Mouse (Mus musculus): ENCODE measurements around the gene Rab3gap2. TPM values are rescaled to one million over a fixed set of nuclear protein-coding genes. Genes with fewer than 3 reads are reported as not detected.

Gene Rab3gap2
- polyA plus RNA-seq, 1 experiment from 2014 or later = 26.1 TPM

DNA sequence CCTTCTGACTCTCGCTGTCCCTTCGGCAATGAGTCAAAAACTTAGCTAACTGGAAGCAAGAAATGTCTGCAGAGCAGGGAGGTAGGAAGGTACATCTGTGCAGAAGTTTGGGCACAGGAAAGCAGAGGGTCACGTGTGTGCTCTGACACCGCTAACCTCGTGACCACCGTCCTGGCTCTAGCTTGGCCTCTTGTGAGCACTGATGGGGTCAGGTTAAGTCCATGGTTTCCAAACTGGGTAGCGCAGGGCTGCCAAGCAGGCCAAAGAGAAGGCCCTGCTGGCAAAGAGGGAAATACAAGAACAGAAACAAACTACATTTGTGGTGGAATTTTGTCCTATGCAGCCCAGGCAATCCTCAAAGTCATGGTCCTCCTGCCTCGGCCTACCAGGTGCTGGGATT lies 94.6 kb downstream of the Rab3gap2 start:
- Histone ChIP-seq H3K4me2 (ENCODE audit: low read length) (no peak overlapping the region), H3K27ac (ENCODE audit: low read depth) (no peak overlapping the region), H3K9me3 (ENCODE audit: control insufficient read depth, low read length) (no peaks in the 10 kb centered on the region), H3K36me3 (ENCODE audit: control insufficient read depth, insufficient read depth, low read length) (peaks cover 60% of the 10 kb centered on the region), H3K27me3 (replicated peaks; ENCODE audit: control insufficient read depth, insufficient read depth, low read length) (no peaks in the 10 kb centered on the region), H3K4me1 (replicated peaks; ENCODE audit: control insufficient read depth, insufficient read depth, low read length) (no peaks in the 10 kb centered on the region), H3K4me3 (ENCODE audit: low read depth, low read length) (no peak overlapping the region), H3K9ac (ENCODE audit: low read length) (no peak overlapping the region)
- no peak for DNase-seq (ENCODE audit: low spot score)
- WGBS = 92% methylated on average over 8 of the region's 8 CpGs
- no peak for ATAC-seq (replicated peaks; ENCODE audit: low FRiP score, low TSS enrichment, low read depth)

DNA sequence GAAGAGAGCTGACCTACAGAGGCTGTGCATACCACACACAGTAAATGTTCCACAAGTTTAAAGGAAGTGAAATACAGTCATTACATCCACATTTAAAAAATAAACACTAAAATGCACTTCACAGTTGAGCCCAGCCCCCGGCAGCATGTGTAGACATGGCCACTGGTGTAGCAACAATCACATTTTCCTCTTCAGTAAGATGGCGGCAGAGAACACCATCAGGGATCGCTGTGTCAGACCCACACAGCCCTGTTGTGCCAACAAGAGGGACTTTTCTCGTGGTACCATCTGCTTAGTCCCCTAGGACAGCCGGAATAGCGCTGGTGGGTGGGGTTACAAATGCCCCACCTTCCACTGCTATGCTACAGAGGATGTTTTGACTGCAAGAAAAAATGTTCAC lies 98.9 kb downstream of the Rab3gap2 start:
- Histone ChIP-seq H3K4me3 (ENCODE audit: low read depth, low read length) (no peak overlapping the region), H3K36me3 (ENCODE audit: control insufficient read depth, insufficient read depth, low read length) (peaks cover 30% of the 10 kb centered on the region), H3K4me1 (replicated peaks; ENCODE audit: control insufficient read depth, insufficient read depth, low read length) (no peaks in the 10 kb centered on the region), H3K27me3 (replicated peaks; ENCODE audit: control insufficient read depth, insufficient read depth, low read length) (no peaks in the 10 kb centered on the region), H3K27ac (ENCODE audit: low read depth) (no peak overlapping the region), H3K9me3 (ENCODE audit: control insufficient read depth, low read length) (no peaks in the 10 kb centered on the region), H3K9ac (ENCODE audit: low read length) (no peak overlapping the region), H3K4me2 (ENCODE audit: low read length) (no peak overlapping the region)
- 91% methylated on average over 6 of the region's 6 CpGs for WGBS
- DNase-seq (ENCODE audit: low spot score) (no peak), ATAC-seq (replicated peaks; ENCODE audit: low FRiP score, low TSS enrichment, low read depth) (no peak)

GRCm38 (mm10) chr1:185306836-185307235 lies 102.9 kb downstream of the Rab3gap2 start:
- Histone ChIP-seq H3K27ac (ENCODE audit: low read depth) (no peak overlapping the region), H3K4me3 (ENCODE audit: low read depth, low read length) (no peak overlapping the region), H3K27me3 (replicated peaks; ENCODE audit: control insufficient read depth, insufficient read depth, low read length) (no peaks in the 10 kb centered on the region), H3K4me2 (ENCODE audit: low read length) (no peak overlapping the region), H3K4me1 (replicated peaks; ENCODE audit: control insufficient read depth, insufficient read depth, low read length) (no peaks in the 10 kb centered on the region), H3K9me3 (ENCODE audit: control insufficient read depth, low read length) (no peaks in the 10 kb centered on the region), H3K36me3 (ENCODE audit: control insufficient read depth, insufficient read depth, low read length) (peaks cover 32% of the 10 kb centered on the region), H3K9ac (ENCODE audit: low read length) (no peak overlapping the region)
- ATAC-seq (replicated peaks; ENCODE audit: low FRiP score, low TSS enrichment, low read depth) (no peak), DNase-seq (ENCODE audit: low spot score) (no peak)
- WGBS = 94% methylated on average over 12 of the region's 12 CpGs

DNA sequence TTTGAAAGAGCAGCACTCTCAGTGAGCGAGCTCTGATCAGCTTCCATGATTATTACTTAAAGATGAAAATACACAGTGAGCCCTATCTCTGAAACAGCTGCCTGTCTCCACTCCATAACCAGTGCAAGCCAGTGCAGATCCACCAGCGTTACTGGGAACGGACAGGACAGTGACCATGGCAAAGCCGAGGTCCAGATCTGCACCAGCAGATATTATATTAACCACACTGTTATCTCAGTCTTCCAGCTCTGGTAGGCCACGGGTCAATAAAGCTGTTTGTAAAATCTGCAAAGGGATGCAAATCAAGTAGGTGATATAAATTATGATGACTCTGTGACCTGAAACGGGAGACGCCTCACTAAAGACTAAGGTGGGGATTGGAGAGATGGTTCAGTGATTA lies 103.7 kb downstream of the Rab3gap2 start:
- ATAC-seq (replicated peaks; ENCODE audit: low FRiP score, low TSS enrichment, low read depth) (no peak), DNase-seq (ENCODE audit: low spot score) (no peak)
- Histone ChIP-seq H3K36me3 (ENCODE audit: control insufficient read depth, insufficient read depth, low read length) (peaks cover 29% of the 10 kb centered on the region), H3K9ac (ENCODE audit: low read length) (no peak overlapping the region), H3K4me3 (ENCODE audit: low read depth, low read length) (no peak overlapping the region), H3K4me1 (replicated peaks; ENCODE audit: control insufficient read depth, insufficient read depth, low read length) (no peaks in the 10 kb centered on the region), H3K27me3 (replicated peaks; ENCODE audit: control insufficient read depth, insufficient read depth, low read length) (no peaks in the 10 kb centered on the region), H3K4me2 (ENCODE audit: low read length) (no peak overlapping the region), H3K27ac (ENCODE audit: low read depth) (no peak overlapping the region), H3K9me3 (ENCODE audit: control insufficient read depth, low read length) (no peaks in the 10 kb centered on the region)
- 82% methylated on average over 7 of the region's 7 CpGs for WGBS

- Histone ChIP-seq H3K27ac (ENCODE audit: low read depth) (0 out of 2 replicates have a peak overlapping the region, but pooled peaks have one; percentile 54), H3K9me3 (ENCODE audit: control insufficient read depth, low read length) (no peaks in the 10 kb centered on the region), H3K4me1 (replicated peaks; ENCODE audit: control insufficient read depth, insufficient read depth, low read length) (no peaks in the 10 kb centered on the region), H3K27me3 (replicated peaks; ENCODE audit: control insufficient read depth, insufficient read depth, low read length) (no peaks in the 10 kb centered on the region), H3K4me2 (ENCODE audit: low read length) (peak overlapping the region; percentile 22), H3K9ac (ENCODE audit: low read length) (no peak overlapping the region), H3K4me3 (ENCODE audit: low read depth, low read length) (no peak overlapping the region), H3K36me3 (ENCODE audit: control insufficient read depth, insufficient read depth, low read length) (peaks cover 27% of the 10 kb centered on the region)
- DNase-seq (ENCODE audit: low spot score) (no peak), ATAC-seq (replicated peaks; ENCODE audit: low FRiP score, low TSS enrichment, low read depth) (peak; percentile 59; the same call in 1 of the 2 replicates)
- WGBS = 78% methylated on average over 2 of the region's 2 CpGs
Observed at GRCm38 (mm10) chr1:185308334-185308733, 104.4 kb downstream of the Rab3gap2 start.

GRCm38 (mm10) chr1:185308908-185309307 lies 105.0 kb downstream of the Rab3gap2 start:
- peak overlapping the region; percentile 54; the same call in 1 of the 2 replicates for H3K27ac ChIP-seq (ENCODE audit: low read depth)
- H3K27me3 ChIP-seq (replicated peaks; ENCODE audit: control insufficient read depth, insufficient read depth, low read length) = no peaks in the 10 kb centered on the region
- H3K36me3 ChIP-seq (ENCODE audit: control insufficient read depth, insufficient read depth, low read length) = peaks cover 33% of the 10 kb centered on the region
- no peak overlapping the region for H3K9ac ChIP-seq (ENCODE audit: low read length)
- DNase-seq (ENCODE audit: low spot score) (no peak), ATAC-seq (replicated peaks; ENCODE audit: low FRiP score, low TSS enrichment, low read depth) (peak; percentile 74)
- H3K9me3 ChIP-seq (ENCODE audit: control insufficient read depth, low read length) = no peaks in the 10 kb centered on the region
- 56% methylated on average over 4 of the region's 4 CpGs for WGBS
- H3K4me3 ChIP-seq (ENCODE audit: low read depth, low read length) = no peak overlapping the region
- no peaks in the 10 kb centered on the region for H3K4me1 ChIP-seq (replicated peaks; ENCODE audit: control insufficient read depth, insufficient read depth, low read length)
- H3K4me2 ChIP-seq (ENCODE audit: low read length) = peak overlapping the region; percentile 22

DNA sequence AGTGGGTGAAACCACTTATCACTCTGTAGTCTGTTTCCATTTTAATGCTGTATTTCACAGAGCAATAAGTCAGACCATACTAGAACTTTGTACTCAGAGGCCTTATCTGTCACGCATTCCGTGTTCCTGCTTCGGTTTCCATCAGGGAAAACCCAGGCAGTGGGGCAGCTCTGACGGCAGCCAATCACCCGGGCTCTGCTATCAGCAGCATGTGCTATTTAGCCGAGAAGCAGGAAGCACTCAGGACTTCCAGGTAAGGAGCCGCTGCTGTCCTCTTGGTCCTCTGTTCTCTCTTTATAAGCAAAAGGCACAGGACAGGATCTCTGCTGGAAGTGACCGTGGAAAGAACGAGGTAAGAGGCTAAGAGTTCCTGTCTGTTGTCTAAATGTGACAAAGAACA lies 108.0 kb downstream of the Rab3gap2 start:
- Histone ChIP-seq H3K4me1 (replicated peaks; ENCODE audit: control insufficient read depth, insufficient read depth, low read length) (no peaks in the 10 kb centered on the region), H3K36me3 (ENCODE audit: control insufficient read depth, insufficient read depth, low read length) (peaks cover 56% of the 10 kb centered on the region), H3K4me2 (ENCODE audit: low read length) (peak overlapping the region; percentile 2; the same call in 1 of the 2 replicates), H3K4me3 (ENCODE audit: low read depth, low read length) (no peak overlapping the region), H3K9ac (ENCODE audit: low read length) (no peak overlapping the region), H3K27ac (ENCODE audit: low read depth) (no peak overlapping the region), H3K9me3 (ENCODE audit: control insufficient read depth, low read length) (no peaks in the 10 kb centered on the region), H3K27me3 (replicated peaks; ENCODE audit: control insufficient read depth, insufficient read depth, low read length) (no peaks in the 10 kb centered on the region)
- 73% methylated on average over 9 of the region's 9 CpGs for WGBS
- DNase-seq (ENCODE audit: low spot score) = no peak
- peak; percentile 61; the same call in 1 of the 2 replicates for ATAC-seq (replicated peaks; ENCODE audit: low FRiP score, low TSS enrichment, low read depth)

GRCm38 (mm10) chr1:185314546-185314945 lies 110.6 kb downstream of the Rab3gap2 start:
- DNase-seq (ENCODE audit: low spot score) = no peak
- no peaks in the 10 kb centered on the region for H3K4me1 ChIP-seq (replicated peaks; ENCODE audit: control insufficient read depth, insufficient read depth, low read length)
- H3K27me3 ChIP-seq (replicated peaks; ENCODE audit: control insufficient read depth, insufficient read depth, low read length) = no peaks in the 10 kb centered on the region
- peaks cover 68% of the 10 kb centered on the region for H3K36me3 ChIP-seq (ENCODE audit: control insufficient read depth, insufficient read depth, low read length)
- H3K4me3 ChIP-seq (ENCODE audit: low read depth, low read length) = no peak overlapping the region
- no peak overlapping the region for H3K4me2 ChIP-seq (ENCODE audit: low read length)
- ATAC-seq (replicated peaks; ENCODE audit: low FRiP score, low TSS enrichment, low read depth) = no peak
- 92% methylated on average over 4 of the region's 4 CpGs for WGBS
- no peak overlapping the region for H3K27ac ChIP-seq (ENCODE audit: low read depth)
- no peaks in the 10 kb centered on the region for H3K9me3 ChIP-seq (ENCODE audit: control insufficient read depth, low read length)
- no peak overlapping the region for H3K9ac ChIP-seq (ENCODE audit: low read length)

DNA sequence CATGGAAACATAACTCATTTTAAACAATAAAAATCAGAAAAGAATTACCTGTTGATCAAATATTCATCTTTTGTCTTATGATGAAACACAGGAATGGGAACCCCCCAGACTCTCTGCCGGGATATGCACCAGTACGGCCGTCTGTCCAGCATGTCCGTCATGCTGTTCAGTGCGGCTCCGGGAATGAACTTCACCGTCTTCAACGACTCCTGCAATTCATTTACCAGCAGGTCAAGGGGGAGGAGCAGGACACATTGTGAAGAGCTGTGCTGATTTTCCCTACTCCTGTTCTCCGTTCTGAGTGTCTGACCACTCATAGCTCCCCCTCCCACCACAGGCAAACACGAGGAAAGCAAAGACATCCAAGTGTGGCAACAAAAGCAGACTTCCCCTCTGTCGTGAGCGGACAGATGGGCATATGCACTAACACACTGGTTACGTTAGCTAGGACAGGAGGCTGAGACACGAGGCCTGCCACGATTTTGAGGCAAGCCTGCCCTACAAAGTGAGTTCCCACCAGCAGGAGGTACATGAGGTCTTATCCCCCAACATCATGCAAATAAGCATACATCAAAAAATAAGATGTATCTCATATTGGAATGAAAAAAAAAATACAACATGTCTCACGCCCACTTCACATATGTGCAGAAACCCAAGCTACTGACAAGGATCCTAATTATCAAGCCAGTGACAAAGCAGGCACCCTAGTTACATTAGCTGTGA lies 112.1 kb downstream of the Rab3gap2 start:
- Histone ChIP-seq H3K9ac (ENCODE audit: low read length) (no peak overlapping the region), H3K9me3 (ENCODE audit: control insufficient read depth, low read length) (no peaks in the 10 kb centered on the region), H3K4me1 (replicated peaks; ENCODE audit: control insufficient read depth, insufficient read depth, low read length) (no peaks in the 10 kb centered on the region), H3K36me3 (ENCODE audit: control insufficient read depth, insufficient read depth, low read length) (peaks cover 79% of the 10 kb centered on the region), H3K4me3 (ENCODE audit: low read depth, low read length) (no peak overlapping the region), H3K4me2 (ENCODE audit: low read length) (no peak overlapping the region), H3K27ac (ENCODE audit: low read depth) (no peak overlapping the region), H3K27me3 (replicated peaks; ENCODE audit: control insufficient read depth, insufficient read depth, low read length) (no peaks in the 10 kb centered on the region)
- 91% methylated on average over 16 of the region's 16 CpGs for WGBS
- ATAC-seq (replicated peaks; ENCODE audit: low FRiP score, low TSS enrichment, low read depth) = no peak
- DNase-seq (ENCODE audit: low spot score) = no peak
